Mouse (Mus musculus) hindbrain, embryonic 14.5 days (tissue): Measurements from ENCODE around the gene Eef1b2. TPM values are rescaled to one million over a fixed set of nuclear protein-coding genes. Genes with fewer than 3 reads are reported as not detected.
A peak's percentile ranks its signal among the peaks of the same experiment; 100 is the strongest.

Experiments used
- ATAC-seq: fragments of 200-750 bp; cut with Nextera tagmentation; 2 replicates; pipeline ENCODE4 v1.8.0; 2017; ENCODE audit warnings: moderate number of reproducible peaks, mild to moderate bottlenecking, moderate TSS enrichment, moderate library complexity; ENCODE audit not compliant: low FRiP score
- DNase-seq: peaks from one replicate; pipeline ENCODE4 v3.0.0-alpha.2; 2015; ENCODE audit warnings: low spot score
- H3K27ac ChIP-seq: fragments of 300-500 bp; sonication (generic); 2 replicates; pipeline ENCODE4 v1.5.1; 2014; ENCODE audit warnings: mild to moderate bottlenecking, moderate library complexity
- H3K27me3 ChIP-seq: fragments of 300-500 bp; sonication (generic); 2 replicates; pipeline ENCODE4 v1.6.1; 2014; ENCODE audit warnings: mild to moderate bottlenecking, low read length, mixed read lengths; ENCODE audit not compliant: control insufficient read depth, insufficient read depth
- H3K36me3 ChIP-seq: fragments of 300-500 bp; sonication (generic); replicated peaks from 2 replicates; pipeline ENCODE4 v1.6.1; 2014; ENCODE audit not compliant: control insufficient read depth, insufficient read depth
- H3K4me1 ChIP-seq: fragments of 300-500 bp; sonication (generic); replicated peaks from 2 replicates; pipeline ENCODE4 v1.6.1; 2014; ENCODE audit warnings: antibody characterized with exemption, low read length, mixed read lengths; ENCODE audit not compliant: control insufficient read depth, insufficient read depth
- H3K4me2 ChIP-seq: fragments of 300-500 bp; sonication (generic); replicated peaks from 2 replicates; pipeline ENCODE4 v1.6.1; 2014; ENCODE audit warnings: mild to moderate bottlenecking, moderate library complexity
- H3K4me3 ChIP-seq: fragments of 300-500 bp; sonication (generic); replicated peaks from 2 replicates; pipeline ENCODE4 v1.5.1; 2014; ENCODE audit warnings: mild to moderate bottlenecking, low read length
- H3K9ac ChIP-seq: fragments of 300-500 bp; sonication (generic); 2 replicates; pipeline ENCODE4 v1.6.1; 2014
- H3K9me3 ChIP-seq: fragments of 300-500 bp; sonication (generic); 2 replicates; pipeline ENCODE4 v1.6.1; 2016; ENCODE audit warnings: low read length; ENCODE audit not compliant: control insufficient read depth
- WGBS: fragments of 180-500 bp; shearing (Covaris S2); extraction: QIAGEN DNeasy Blood & Tissue Kit; methylation state at CpG from one replicate; pipeline ENCODE4 v1.1.7; 2014; 5-methylcytosine and 5-hydroxymethylcytosine counted together
- polyA plus RNA-seq: library from polyadenylated mRNA; unstranded; fragments of >200 nt; fragmentation: Nextera tagmentation; extraction: Ambion mirVana; gene quantifications from 2 replicates; pipeline ENCODE4 v1.2.1, GENCODE M21; 2014

Eef1b2 gene
- polyA plus RNA-seq, 1 experiment from 2014 or later = 490 TPM

DNA sequence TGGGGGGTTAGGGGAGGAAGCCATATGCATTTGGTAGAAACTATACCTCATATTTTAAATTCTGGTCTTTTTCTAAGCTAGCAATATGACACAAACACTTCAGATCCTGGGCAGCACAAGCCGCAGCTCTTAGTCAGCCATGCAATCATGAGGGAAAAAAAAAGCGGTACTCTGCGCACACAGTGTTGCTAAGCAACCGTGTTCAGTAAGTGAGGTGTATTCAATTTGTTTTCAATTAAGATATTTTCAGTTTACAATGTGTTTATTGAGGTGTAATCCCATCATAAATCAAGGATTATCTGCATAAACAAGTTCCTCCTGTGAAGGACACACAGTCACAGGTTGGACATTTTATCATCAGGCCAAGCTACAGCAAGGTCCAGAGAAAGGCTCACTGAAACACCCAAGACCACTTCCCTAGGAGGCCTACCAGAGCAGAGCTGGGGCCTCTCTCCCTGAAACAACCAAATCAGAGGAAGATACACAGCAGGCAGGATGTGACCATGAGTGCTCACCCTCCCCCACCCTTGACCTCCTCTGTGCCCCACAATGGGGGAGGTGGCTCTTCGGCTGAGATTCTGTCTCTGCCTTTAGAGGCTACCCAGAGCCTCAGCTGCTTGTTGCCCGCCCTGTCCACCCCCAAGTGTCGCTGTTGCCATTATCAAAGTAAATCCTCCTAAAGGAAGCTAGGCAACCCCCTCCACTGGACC is 27.5 kb downstream of the Eef1b2 start:
- Histone ChIP-seq H3K4me3 (no peak overlapping the region), H3K27me3 (no peaks in the 10 kb centered on the region), H3K27ac (peak overlapping the region; percentile 72), H3K4me2 (no peak overlapping the region), H3K9ac (0 out of 2 replicates have a peak overlapping the region, but pooled peaks have one; percentile 29), H3K4me1 (peaks cover 13% of the 10 kb centered on the region), H3K9me3 (peaks cover 11% of the 10 kb centered on the region; the same call in 1 of the 2 replicates), H3K36me3 (no peaks in the 10 kb centered on the region)
- ATAC-seq = peak; percentile 77; the same call in 1 of the 2 replicates
- WGBS = 2% methylated on average over 7 of the region's 7 CpGs
- peak; percentile 67 for DNase-seq

DNA sequence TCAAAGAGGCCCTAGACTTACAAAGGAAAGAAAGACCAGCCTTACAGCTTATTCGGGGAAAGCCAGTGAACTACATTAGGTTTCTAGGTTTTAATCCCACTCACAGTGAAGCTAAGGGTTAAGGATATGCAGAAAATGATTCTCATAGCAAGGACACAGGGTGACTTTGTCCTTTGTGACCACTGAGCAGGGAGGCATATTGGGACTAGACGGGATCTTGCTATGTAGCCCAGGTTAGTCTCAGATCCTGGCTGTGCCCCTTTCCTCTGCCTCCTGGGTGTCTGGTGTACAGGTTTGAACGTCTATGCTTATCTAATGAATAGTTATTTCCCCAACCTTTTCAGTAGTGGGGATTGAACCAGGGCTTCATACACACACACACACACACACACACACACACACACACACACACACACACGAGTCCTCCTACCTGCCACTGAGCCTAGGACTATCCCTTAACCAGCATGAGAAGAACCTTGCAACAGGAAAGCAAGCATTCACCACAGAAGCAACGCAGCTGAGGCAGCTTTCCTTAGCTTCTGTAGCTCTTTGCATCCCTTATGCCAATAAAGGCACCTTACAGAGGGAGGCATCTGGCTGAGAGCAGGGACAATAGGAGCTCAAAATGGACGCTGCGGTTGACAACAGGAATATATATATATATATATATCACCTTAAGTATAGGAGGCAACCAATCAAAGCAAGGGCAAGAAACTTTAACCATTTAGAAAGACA is 28.2 kb downstream of the Eef1b2 start:
- no peaks in the 10 kb centered on the region for H3K36me3 ChIP-seq
- no peaks in the 10 kb centered on the region for H3K27me3 ChIP-seq
- H3K4me2 ChIP-seq = no peak overlapping the region
- H3K4me3 ChIP-seq = no peak overlapping the region
- peaks cover 13% of the 10 kb centered on the region for H3K4me1 ChIP-seq
- ATAC-seq (no peak), DNase-seq (no peak)
- no peak overlapping the region for H3K9ac ChIP-seq
- H3K27ac ChIP-seq = peak overlapping the region; percentile 72
- H3K9me3 ChIP-seq = peaks cover 8% of the 10 kb centered on the region; the same call in 1 of the 2 replicates
- 20% methylated on average over 7 of the region's 7 CpGs for WGBS

DNA sequence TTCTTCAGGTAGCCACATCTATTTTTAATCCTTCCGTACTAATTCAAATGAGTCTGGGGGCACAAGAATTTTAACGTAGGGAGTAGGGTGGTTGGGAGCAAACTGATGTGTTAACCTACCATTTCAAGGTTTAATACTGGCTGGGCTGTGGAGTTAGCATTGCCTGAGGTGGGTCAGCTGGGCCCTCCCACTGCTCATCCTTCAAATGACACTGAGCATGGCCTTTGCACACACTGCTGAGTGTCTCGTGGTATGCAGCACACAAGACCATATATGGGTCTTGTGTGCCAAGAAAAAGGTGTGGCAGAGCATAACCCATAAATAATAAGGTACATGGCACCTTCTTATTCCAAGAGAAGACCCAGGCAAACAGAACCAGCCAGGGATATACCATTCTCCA is 31.0 kb downstream of the Eef1b2 start:
- Histone ChIP-seq H3K4me1 (peaks cover 13% of the 10 kb centered on the region), H3K4me3 (no peak overlapping the region), H3K36me3 (no peaks in the 10 kb centered on the region), H3K4me2 (no peak overlapping the region), H3K27ac (no peak overlapping the region), H3K9ac (no peak overlapping the region), H3K27me3 (no peaks in the 10 kb centered on the region), H3K9me3 (no peaks in the 10 kb centered on the region)
- ATAC-seq (no peak), DNase-seq (no peak)
- 93% methylated on average over 3 of the region's 3 CpGs for WGBS

DNA sequence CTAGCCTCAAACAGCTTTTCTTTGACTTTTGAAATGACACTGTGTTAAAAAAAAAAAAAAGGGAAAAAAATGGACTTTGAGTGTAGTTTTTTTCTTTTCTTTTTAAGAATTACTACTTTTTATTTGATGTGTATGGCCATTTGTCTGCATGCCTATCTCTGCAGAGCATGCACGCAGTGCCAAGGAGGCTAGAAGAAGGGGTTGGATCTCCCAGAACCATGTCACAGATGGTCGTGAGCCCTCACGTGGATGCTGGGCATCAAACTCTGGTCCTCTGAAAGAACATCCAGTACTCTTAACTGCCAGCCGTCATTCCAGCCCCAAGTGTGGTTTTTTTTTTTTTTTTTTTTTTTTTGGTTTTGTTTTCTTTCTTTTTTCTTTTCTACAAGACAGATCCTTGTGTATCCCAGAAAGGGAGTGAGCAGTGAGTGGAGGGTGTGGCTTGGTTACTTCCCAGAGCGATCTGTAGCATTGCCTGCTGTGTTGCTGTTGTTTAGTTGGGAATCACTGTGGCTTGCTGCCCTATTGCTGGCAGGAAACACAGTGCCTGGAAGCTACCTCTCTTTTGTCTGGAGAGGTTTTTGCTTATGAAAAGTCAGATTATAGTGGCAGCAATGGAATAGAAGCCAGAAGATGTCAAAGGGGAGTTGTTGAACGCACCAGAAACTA is 33.4 kb downstream of the Eef1b2 start:
- Histone ChIP-seq H3K9ac (no peak overlapping the region), H3K4me1 (peaks cover 16% of the 10 kb centered on the region; the same call in 1 of the 2 replicates), H3K4me3 (no peak overlapping the region), H3K4me2 (no peak overlapping the region), H3K36me3 (no peaks in the 10 kb centered on the region), H3K27me3 (no peaks in the 10 kb centered on the region), H3K27ac (no peak overlapping the region), H3K9me3 (no peaks in the 10 kb centered on the region)
- ATAC-seq (no peak), DNase-seq (no peak)
- 21% methylated on average over 6 of the region's 6 CpGs for WGBS

DNA sequence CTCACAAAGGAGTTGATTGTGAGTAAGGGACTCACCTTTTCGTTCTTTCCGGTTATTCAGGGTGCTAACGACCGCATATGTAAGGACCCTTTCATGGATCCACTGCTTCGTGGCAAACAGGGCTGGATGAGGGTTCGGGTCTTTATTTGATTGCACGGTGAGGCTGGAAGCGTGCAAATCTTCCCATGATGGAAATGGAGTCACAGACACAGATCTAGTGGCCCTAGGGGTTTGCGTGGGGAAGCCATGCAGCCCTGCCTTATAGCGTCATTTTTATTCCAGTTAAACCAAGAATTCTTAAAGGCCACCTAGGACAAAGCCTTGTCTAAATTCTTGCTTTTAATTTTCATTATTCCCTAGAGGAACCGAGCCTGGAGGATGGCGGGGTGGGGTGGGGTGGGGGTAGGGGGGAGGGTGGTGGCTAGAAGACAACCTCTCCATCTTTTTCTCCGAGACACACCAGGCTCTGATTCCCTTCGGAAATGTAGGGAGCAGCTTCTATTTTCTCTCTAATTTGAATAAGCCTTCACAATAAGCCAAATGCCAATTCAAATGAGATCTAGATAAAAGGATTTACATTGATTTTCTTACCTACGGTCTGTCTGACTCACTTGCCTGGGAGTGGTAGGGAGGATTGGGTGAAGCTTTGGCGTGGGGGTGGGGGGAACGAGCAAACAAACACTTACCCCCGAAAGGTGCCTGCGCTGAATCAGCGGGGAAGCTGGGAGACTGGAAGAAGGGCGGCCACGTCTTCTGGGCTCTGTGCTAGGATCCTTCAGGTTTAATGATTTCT is 37.0 kb downstream of the Eef1b2 start:
- 20% methylated on average over 22 of the region's 22 CpGs for WGBS
- H3K27me3 ChIP-seq = no peaks in the 10 kb centered on the region
- H3K9me3 ChIP-seq = no peaks in the 10 kb centered on the region
- H3K27ac ChIP-seq = peak overlapping the region; percentile 57
- H3K4me3 ChIP-seq = peak overlapping the region; percentile 1; the same call in 1 of the 2 replicates
- DNase-seq = no peak
- 0 out of 2 replicates have a peak, but pooled peaks have one; percentile 31 for ATAC-seq
- peaks cover 16% of the 10 kb centered on the region; the same call in 1 of the 2 replicates for H3K4me1 ChIP-seq
- H3K36me3 ChIP-seq = no peaks in the 10 kb centered on the region
- peak overlapping the region; percentile 47 for H3K4me2 ChIP-seq
- peak overlapping the region; percentile 50 for H3K9ac ChIP-seq

DNA sequence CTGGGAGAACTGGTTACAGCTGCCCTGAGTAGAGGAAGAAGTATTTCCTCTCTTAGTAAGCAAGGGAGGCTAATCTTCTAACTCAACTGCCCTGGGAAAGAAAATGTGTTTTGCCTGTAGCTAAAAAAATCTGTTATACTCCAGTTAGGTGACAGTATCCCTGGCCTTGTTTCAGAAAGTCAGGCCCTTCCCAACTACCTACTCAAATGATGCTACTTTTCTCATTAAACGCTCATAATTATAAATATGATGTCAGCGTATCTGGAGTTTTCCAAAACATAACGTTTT is 37.6 kb downstream of the Eef1b2 start, which contains the start of gene Gpr1:
Gpr1 (minus strand) TSS at position 273 of the 288 bp plus-strand sequence.
- H3K27ac ChIP-seq = peak within 1 kb of the TSS; percentile 57
- WGBS = 40% methylated on average over 3 of the region's 3 CpGs
- peak within 1 kb of the TSS; percentile 50 for H3K9ac ChIP-seq
- DNase-seq (no peak), ATAC-seq (no peak)
- peak within 1 kb of the TSS; percentile 47 for H3K4me2 ChIP-seq
- H3K9me3 ChIP-seq = no peaks in the 10 kb centered on the region
- H3K4me1 ChIP-seq = peaks cover 16% of the 10 kb centered on the region; the same call in 1 of the 2 replicates
- no peaks in the 10 kb centered on the region for H3K27me3 ChIP-seq
- peak within 1 kb of the TSS; percentile 1; the same call in 1 of the 2 replicates for H3K4me3 ChIP-seq
- H3K36me3 ChIP-seq = no peaks in the 10 kb centered on the region

DNA sequence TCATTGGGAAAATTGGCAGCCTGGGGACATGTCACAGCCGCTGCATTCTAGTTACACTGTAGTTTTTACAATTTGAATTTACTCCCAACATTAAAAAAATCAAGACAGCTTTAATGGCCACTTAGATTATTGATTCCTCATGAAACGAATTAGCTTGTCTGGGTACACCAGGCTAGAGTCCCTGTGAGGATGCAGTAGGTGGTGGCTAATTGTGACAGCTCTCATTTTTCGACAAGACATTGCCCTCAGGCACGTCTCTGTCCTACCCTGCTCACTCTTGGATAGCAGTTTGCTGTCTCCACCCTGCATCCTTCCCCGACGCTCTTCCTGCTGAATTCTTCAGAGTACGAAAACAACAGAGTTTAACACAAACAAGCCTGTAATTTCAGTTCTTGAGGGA is 38.0 kb downstream of the Eef1b2 start:
- H3K9me3 ChIP-seq = no peaks in the 10 kb centered on the region
- H3K36me3 ChIP-seq = no peaks in the 10 kb centered on the region
- no peak overlapping the region for H3K4me3 ChIP-seq
- H3K4me2 ChIP-seq = no peak overlapping the region
- no peak overlapping the region for H3K9ac ChIP-seq
- DNase-seq (no peak), ATAC-seq (no peak; the same call in 1 of the 2 replicates)
- H3K4me1 ChIP-seq = peaks cover 16% of the 10 kb centered on the region; the same call in 1 of the 2 replicates
- H3K27ac ChIP-seq = peak overlapping the region; percentile 24
- H3K27me3 ChIP-seq = no peaks in the 10 kb centered on the region
- 42% methylated on average over 7 of the region's 7 CpGs for WGBS

DNA sequence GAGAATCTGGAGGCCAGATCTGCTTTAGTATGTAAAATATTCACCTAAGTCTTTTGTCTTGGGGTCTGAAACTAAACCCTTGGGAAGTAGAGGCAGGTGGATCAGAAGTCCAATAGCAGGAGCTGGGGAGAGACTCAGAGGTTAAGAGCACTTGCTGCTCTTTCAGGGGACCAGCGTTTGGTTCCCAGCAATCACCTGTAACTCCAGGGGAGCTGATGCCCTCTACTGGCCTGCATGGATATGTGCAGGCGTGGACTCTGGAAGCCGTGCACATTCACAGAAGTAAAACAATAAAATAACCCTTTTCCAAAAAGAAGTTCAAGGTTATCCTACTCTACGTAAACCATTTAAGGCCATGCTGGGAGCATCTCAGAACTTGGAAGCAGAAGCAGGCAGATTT is 42.7 kb downstream of the Eef1b2 start:
- Histone ChIP-seq H3K4me1 (peaks cover 6% of the 10 kb centered on the region; the same call in 1 of the 2 replicates), H3K4me3 (no peak overlapping the region), H3K9me3 (no peaks in the 10 kb centered on the region), H3K27me3 (no peaks in the 10 kb centered on the region), H3K36me3 (no peaks in the 10 kb centered on the region), H3K9ac (no peak overlapping the region), H3K27ac (no peak overlapping the region), H3K4me2 (no peak overlapping the region)
- DNase-seq (no peak), ATAC-seq (no peak)
- 91% methylated on average over 4 of the region's 4 CpGs for WGBS
